ENCODE assay signal across 15 mouse cellular contexts in genomic region chr5:24072031-24072430, GRCm38 (mm10). TPM values are rescaled to one million over a fixed set of nuclear protein-coding genes. Genes with fewer than 3 reads are reported as not detected.
DNase-seq lines count a peak whose midpoint lies in the region; ATAC-seq lines count a peak whose summit lies in the region.
"Had no signal": no experiment of that assay in that cellular context is flagged by ENCODE, and none has a peak within 500 bp of the region (broad histone marks: within the 10 kb centered on the region; RNA-seq: fewer than 3 reads in every experiment).

No protein-coding gene starts in this region.

- H3K9ac ChIP-seq in heart, embryonic 15.5 days = no peak overlapping the region
- H3K9ac ChIP-seq: embryonic facial prominence, embryonic 12.5 days had no signal

- no peaks in the 10 kb centered on the region for H3K36me3 ChIP-seq in heart, embryonic 15.5 days
- H3K36me3 ChIP-seq: embryonic facial prominence, embryonic 12.5 days had no signal

- H3K27ac ChIP-seq in heart, embryonic 15.5 days = peak overlapping the region; percentile 6
- H3K27ac ChIP-seq: embryonic facial prominence, embryonic 12.5 days; gastrocnemius, adult 2 months; heart, adult 2 months had no signal

- DNase-seq in heart, postnatal 14 days = no peak
- DNase-seq in adrenal gland, postnatal 10 days = peak; percentile 35
- peak; percentile 59 to 74 for DNase-seq in lung, adult 18-20 months
- DNase-seq in lung, postnatal 4 days = peak; percentile 31 to 52
- no peak for DNase-seq in gastrocnemius, postnatal 10 days
- DNase-seq in cerebellum, adult 8-10 months = no peak
- DNase-seq: cerebellum, adult 2 months; gastrocnemius, adult 2 months; heart, adult 2 months; kidney, postnatal 4 days; right cerebral cortex, adult 18-20 months; thymus, postnatal 36 days had no signal

- intact Hi-C loops in heart, postnatal 14 days (cut with DNase I) = loop anchor here (2.0 kb wide), 1 partner anchor 15 kb away; no protein-coding TSS in a partner anchor

- ATAC-seq in heart, embryonic 15.5 days (replicated peaks; ENCODE audit: insufficient number of reproducible peaks, insufficient read depth, low FRiP score, low read depth) = no peak

- 62% methylated on average over 6 of the region's 6 CpGs for WGBS in heart, embryonic 15.5 days

- no peaks in the 10 kb centered on the region for H3K27me3 ChIP-seq in heart, embryonic 15.5 days
- H3K27me3 ChIP-seq: embryonic facial prominence, embryonic 12.5 days had no signal

- H3K9me3 ChIP-seq in heart, embryonic 15.5 days (replicated peaks) = no peaks in the 10 kb centered on the region
- H3K9me3 ChIP-seq: embryonic facial prominence, embryonic 12.5 days had no signal

- H3K4me2 ChIP-seq in heart, embryonic 15.5 days = no peak overlapping the region
- H3K4me2 ChIP-seq: embryonic facial prominence, embryonic 12.5 days; liver, embryonic 11.5 days had no signal

- peaks cover under 1% of the 10 kb centered on the region for H3K4me1 ChIP-seq in heart, embryonic 15.5 days (replicated peaks)
- H3K4me1 ChIP-seq: embryonic facial prominence, embryonic 12.5 days had no signal

- H3K4me3 ChIP-seq in heart, embryonic 15.5 days = no peak overlapping the region
- H3K4me3 ChIP-seq: embryonic facial prominence, embryonic 12.5 days; gastrocnemius, adult 2 months; heart, adult 2 months had no signal

RNA-seq across cellular contexts. Expression of gene Klhl7, which starts 28.4 kb away (rescaled TPM):
- polyA plus RNA-seq in heart, embryonic 15.5 days (2015; fragmentation: Nextera tagmentation; extraction: Ambion mirVana) = 43.3 and 44.8 TPM in 2 replicates
- 10 to 100 TPM; 47.6 to 54.5 TPM for total RNA-seq in heart, postnatal 14 days (2021)
- 10 to 100 TPM; 29.5 to 34.8 TPM for total RNA-seq in adrenal gland, postnatal 10 days (2021)
- 10 to 100 TPM; 35.0 to 41.5 TPM for total RNA-seq in gastrocnemius, postnatal 10 days (2021)

RNA-seq across cellular contexts. Expression of gene Fam126a, which starts 41.5 kb away (rescaled TPM):
- polyA plus RNA-seq in heart, embryonic 15.5 days (2015; fragmentation: Nextera tagmentation; extraction: Ambion mirVana) = 33.9 and 34.5 TPM in 2 replicates
- total RNA-seq in heart, postnatal 14 days (2021) = 10 to 100 TPM; 46.8 to 59.4 TPM
- total RNA-seq in adrenal gland, postnatal 10 days (2021) = 10 to 100 TPM; 48.4 to 50.7 TPM
- total RNA-seq in gastrocnemius, postnatal 10 days (2021) = 10 to 100 TPM; 15.9 to 20.0 TPM

Comparison
In these comparisons a context has a peak if more than half of its experiments do, and no peak if none do; other contexts are left out.
1. DNase-seq: peak in adrenal gland, postnatal 10 days (single experiment), lung, adult 18-20 months (2 of 2) and lung, postnatal 4 days (2 of 2); none in heart, postnatal 14 days (0 of 2), gastrocnemius, postnatal 10 days (single experiment) and cerebellum, adult 8-10 months (single experiment).